Mouse (Mus musculus) thymus, adult 2 months (tissue): ENCODE results near the gene Uts2r. TPM values are rescaled to one million over a fixed set of nuclear protein-coding genes. Genes with fewer than 3 reads are reported as not detected.

Source experiments
- DNase-seq: peaks from one replicate; pipeline ENCODE4 v3.0.0; 2021
- H3K27ac ChIP-seq: fragments of 200-500 bp; 2 replicates; pipeline ENCODE4 v1.5.1; 2012; ENCODE audit warnings: low read length, control low read depth; ENCODE audit not compliant: control insufficient read depth, insufficient read depth
- H3K27me3 ChIP-seq: fragments of 200-500 bp; 2 replicates; pipeline ENCODE4 v1.6.1; 2012; ENCODE audit warnings: mild to moderate bottlenecking, low read length, moderate library complexity, mixed read lengths; ENCODE audit not compliant: control insufficient read depth, insufficient read depth
- H3K36me3 ChIP-seq: fragments of 200-500 bp; 2 replicates; pipeline ENCODE4 v1.6.1; 2012; ENCODE audit warnings: mild to moderate bottlenecking, low read length, moderate library complexity; ENCODE audit not compliant: control insufficient read depth, insufficient read depth
- H3K4me1 ChIP-seq: fragments of 200-500 bp; replicated peaks from 2 replicates; pipeline ENCODE4 v1.6.1; 2012; ENCODE audit warnings: low read length; ENCODE audit not compliant: control insufficient read depth, insufficient read depth
- H3K4me3 ChIP-seq: fragments of 200-500 bp; 2 replicates; pipeline ENCODE4 v1.5.1; 2012; ENCODE audit warnings: mild to moderate bottlenecking, low read length, control low read depth, moderate library complexity; ENCODE audit not compliant: control insufficient read depth, insufficient read depth
- CTCF ChIP-seq: fragments of 200-500 bp; IDR thresholded peaks from 2 replicates; pipeline ENCODE4 v1.5.1; 2012; ENCODE audit warnings: mild to moderate bottlenecking, control low read depth, low read length, moderate library complexity, borderline replicate concordance; ENCODE audit not compliant: control insufficient read depth, poor library complexity, insufficient read depth; ENCODE audit errors: extremely low read depth
- POLR2A ChIP-seq: fragments of 200-500 bp; IDR thresholded peaks from 2 replicates; pipeline ENCODE4 v1.6.1; 2012; ENCODE audit warnings: mild to moderate bottlenecking, low read length, control low read depth, moderate library complexity; ENCODE audit not compliant: control insufficient read depth, poor library complexity, insufficient read depth; ENCODE audit errors: extremely low read depth
- WGBS: fragments of 180-500 bp; shearing (Covaris S2); methylation state at CpG from one replicate; pipeline ENCODE4 v1.1.7; 2018; 5-methylcytosine and 5-hydroxymethylcytosine counted together
- polyA plus RNA-seq: library from polyadenylated mRNA; depleted of rRNA; stranded (reverse); fragments of >200 nt; gene quantifications from 2 replicates; pipeline ENCODE4 v1.2.3, GENCODE M21; 2012; rRNA removed

The Uts2r gene
- polyA plus RNA-seq, 1 experiment, result 1.5 TPM

DNA sequence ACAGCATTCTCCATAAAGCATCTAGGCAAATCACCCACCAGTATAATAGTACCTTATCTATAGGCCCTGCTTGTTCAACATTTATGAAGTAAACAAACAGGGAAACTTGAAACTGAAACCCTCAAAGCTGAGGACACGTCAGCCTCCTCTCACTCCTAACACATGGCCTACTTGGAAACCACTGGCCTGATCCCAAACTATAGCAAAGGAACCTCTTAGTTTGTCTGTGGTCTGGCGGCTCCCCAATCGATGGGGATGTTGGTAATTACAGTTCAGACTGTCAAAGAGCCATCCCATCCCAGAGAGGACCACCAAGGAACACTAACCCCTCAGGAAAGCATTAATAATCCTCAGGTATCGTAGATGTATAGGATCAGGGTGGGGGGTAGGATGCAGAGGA, 39.8 kb downstream of the Uts2r start:
- no peak for TF ChIP-seq POLR2A
- TF ChIP-seq CTCF, result no peak
- peaks cover 5% of the 10 kb centered on the region for H3K4me1 ChIP-seq
- no peak for DNase-seq
- H3K36me3 ChIP-seq, result no peaks in the 10 kb centered on the region
- H3K4me3 ChIP-seq, result no peak overlapping the region
- WGBS, result 87% methylated on average over 4 of the region's 4 CpGs
- H3K27ac ChIP-seq, result no peak overlapping the region
- H3K27me3 ChIP-seq, result no peaks in the 10 kb centered on the region

DNA sequence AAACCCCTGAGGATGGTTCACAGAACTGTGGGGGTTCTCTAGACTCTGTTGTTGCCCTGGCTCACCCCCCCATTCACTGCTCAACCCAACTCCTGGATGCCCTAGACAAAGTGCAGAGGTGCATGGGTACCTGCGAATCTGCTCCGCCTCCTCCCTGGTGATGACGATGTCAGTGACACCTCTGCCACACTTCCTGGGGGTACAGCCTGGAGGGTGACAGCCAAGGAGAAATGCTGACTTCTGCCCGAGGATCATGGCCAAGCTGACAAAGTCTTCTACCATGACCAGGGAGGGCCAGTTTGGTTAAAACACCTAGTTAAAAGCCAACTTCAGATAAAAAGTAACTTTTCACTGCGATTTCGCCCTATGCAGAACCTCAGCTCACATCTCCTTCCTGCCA, 40.7 kb downstream of the Uts2r start:
- DNase-seq, result no peak
- Histone ChIP-seq H3K4me1 (peaks cover 5% of the 10 kb centered on the region), H3K4me3 (no peak overlapping the region), H3K36me3 (no peaks in the 10 kb centered on the region), H3K27me3 (no peaks in the 10 kb centered on the region), H3K27ac (no peak overlapping the region)
- 92% methylated on average over 6 of the region's 6 CpGs for WGBS
- TF ChIP-seq CTCF (no peak), POLR2A (no peak)

DNA sequence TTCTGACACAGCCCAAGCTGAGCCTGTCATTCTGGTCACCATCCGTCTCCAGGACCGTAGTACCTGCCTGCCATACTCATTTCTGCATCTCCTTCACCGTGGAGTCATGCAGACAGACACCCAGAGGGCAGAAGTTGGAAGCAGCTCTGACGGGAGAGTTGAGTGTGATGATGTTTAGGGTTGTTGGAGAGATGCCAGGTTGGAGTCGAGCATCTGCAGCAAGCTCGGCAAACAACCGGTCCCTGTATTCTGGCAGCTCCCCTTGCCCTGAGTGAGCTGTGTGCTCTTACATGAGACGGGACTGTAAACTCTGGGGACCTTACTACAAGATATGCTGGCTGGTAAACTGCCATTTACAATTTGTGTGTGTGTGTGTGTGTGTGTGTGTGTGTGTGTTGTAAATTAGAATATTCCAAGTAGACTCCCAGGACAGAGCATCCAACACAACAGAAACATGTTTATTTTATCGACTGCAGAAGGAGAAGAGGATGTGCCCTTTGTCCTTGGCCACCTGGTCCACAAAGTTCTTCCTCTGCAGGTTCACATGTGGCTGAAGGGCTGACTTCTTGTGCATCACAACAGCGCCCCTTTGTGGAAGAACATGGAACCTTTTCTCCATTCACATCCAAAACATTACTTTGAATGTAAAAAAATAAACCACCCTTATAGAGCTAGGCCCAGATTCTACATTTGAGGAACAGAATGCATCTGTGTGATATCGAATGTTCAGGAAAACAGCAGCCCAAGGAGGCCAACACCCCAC, 41.5 kb downstream of the Uts2r start:
- DNase-seq, result peak; percentile 28
- H3K4me1 ChIP-seq, result peaks cover 5% of the 10 kb centered on the region
- H3K27ac ChIP-seq, result no peak overlapping the region
- TF ChIP-seq CTCF (no peak), POLR2A (no peak)
- no peak overlapping the region for H3K4me3 ChIP-seq
- 88% methylated on average over 11 of the region's 11 CpGs for WGBS
- no peaks in the 10 kb centered on the region for H3K36me3 ChIP-seq
- H3K27me3 ChIP-seq, result no peaks in the 10 kb centered on the region

DNA sequence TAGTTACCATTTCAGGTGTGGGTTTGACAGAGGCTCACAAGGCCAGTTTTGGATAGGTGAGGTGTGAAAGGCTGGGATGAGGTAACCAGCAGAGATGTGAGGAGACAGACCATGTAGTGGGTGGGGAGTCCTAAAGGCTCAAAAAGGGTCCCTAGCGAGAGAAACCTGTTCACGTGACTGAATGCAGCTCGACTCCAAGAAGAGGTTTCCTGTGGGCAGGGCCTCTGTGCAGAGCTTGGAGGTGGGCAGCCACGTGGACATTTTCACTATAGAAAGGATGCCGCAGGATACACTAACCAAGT, 43.7 kb downstream of the Uts2r start:
- Histone ChIP-seq H3K4me1 (peaks cover 5% of the 10 kb centered on the region), H3K27me3 (no peaks in the 10 kb centered on the region), H3K4me3 (peak overlapping the region; percentile 91), H3K27ac (no peak overlapping the region), H3K36me3 (no peaks in the 10 kb centered on the region)
- no peak for DNase-seq
- under 1% methylated on average over 5 of the region's 5 CpGs for WGBS
- TF ChIP-seq POLR2A (no peak), CTCF (no peak)

DNA sequence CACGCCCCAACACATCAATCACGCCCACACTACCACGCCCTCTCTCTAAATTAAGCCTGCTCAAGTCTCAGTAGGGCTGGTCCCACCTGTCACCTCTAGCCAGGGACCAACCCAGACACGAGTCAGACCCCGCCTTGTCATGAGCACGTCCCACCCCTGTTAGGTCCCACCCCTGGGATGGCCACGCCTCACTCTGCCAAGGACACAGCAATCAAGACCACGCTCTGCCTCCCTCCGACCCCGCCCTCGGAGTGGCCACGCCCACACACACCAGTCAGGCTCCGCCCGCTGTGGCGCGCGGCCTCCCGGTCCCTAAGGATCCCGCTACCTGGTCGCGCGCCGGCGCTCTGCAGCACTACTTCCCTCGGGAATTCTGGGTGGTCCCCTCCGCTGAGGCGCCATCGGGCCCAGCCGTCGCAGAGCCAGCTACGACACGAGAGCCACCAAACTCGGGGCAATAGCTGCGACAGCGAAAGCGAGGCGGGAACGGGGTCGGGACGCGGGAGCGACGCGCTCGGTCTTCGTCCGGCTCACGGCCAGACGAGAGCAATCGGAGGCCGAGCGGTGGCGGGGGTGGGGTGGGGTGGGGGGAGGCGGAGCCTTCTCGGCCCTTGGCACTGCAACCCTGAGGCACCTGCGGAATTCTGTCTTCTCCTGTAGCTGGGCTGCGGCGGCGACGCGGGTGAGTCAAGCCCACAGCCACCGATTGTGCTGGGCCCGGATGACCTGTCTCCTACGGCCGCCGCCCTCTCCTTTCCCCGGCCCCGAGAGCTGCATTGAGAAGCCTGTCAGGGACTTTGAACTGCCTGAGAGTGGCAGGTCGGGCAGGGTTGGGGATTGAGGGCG, 44.3 kb downstream of the Uts2r start, which contains the start of the genes Hexdc and Ogfod3:
TSS of gene Hexdc (plus strand) at position 273 of the 846 bp plus-strand sequence.
TSS of gene Ogfod3 (minus strand) at position 551 of the 846 bp plus-strand sequence.
- TF ChIP-seq POLR2A (peak; percentile 41; the same call in 1 of the 2 replicates), CTCF (peak; percentile 59; the same call in 1 of the 2 replicates)
- H3K36me3 ChIP-seq, result no peaks in the 10 kb centered on the region
- no peaks in the 10 kb centered on the region for H3K27me3 ChIP-seq
- peaks cover 5% of the 10 kb centered on the region for H3K4me1 ChIP-seq
- H3K27ac ChIP-seq, result no peak within 1 kb of the TSS
- peak within 1 kb of the TSS; percentile 91 for H3K4me3 ChIP-seq
- under 1% methylated on average over 70 of the region's 70 CpGs for WGBS
- peak; percentile 97 for DNase-seq

Other genes starting within 250 kb of the Uts2r start
- 1.6 and 1.7 TPM in 2 replicates for gene Ccdc57, start 227.4 kb upstream of the Uts2r start, polyA plus RNA-seq
- gene Slc16a3, start 211.8 kb upstream of the Uts2r start, polyA plus RNA-seq, result 8.0 and 8.5 TPM in 2 replicates
- 98.2 and 106 TPM in 2 replicates for gene Csnk1d, start 168.9 kb upstream of the Uts2r start, polyA plus RNA-seq
- gene Cd7, start 120.9 kb upstream of the Uts2r start, polyA plus RNA-seq, result 39.2 and 55.2 TPM in 2 replicates
- 0.97 and 1.2 TPM in 2 replicates for gene Sectm1b, start 96.7 kb upstream of the Uts2r start, polyA plus RNA-seq
- gene Sectm1a, start 79.1 kb upstream of the Uts2r start, polyA plus RNA-seq, result 2.4 and 2.7 TPM in 2 replicates
- gene Tex19.2, start 41.6 kb upstream of the Uts2r start, polyA plus RNA-seq, result 0.04 and 0.08 TPM in 2 replicates
- 0.08 TPM in 1 of 2 replicates, not detected in the other for gene Tex19.1, start 14.1 kb upstream of the Uts2r start, polyA plus RNA-seq
- gene Hexdc, start 44.2 kb downstream of the Uts2r start, polyA plus RNA-seq, result 11.2 and 15.0 TPM in 2 replicates
- 6.2 and 7.4 TPM in 2 replicates for gene Ogfod3, start 44.4 kb downstream of the Uts2r start, polyA plus RNA-seq
- gene Cybc1, start 69.1 kb downstream of the Uts2r start, polyA plus RNA-seq, result 87.4 and 106 TPM in 2 replicates
- gene Narf, start 77.0 kb downstream of the Uts2r start, polyA plus RNA-seq, result 100 and 101 TPM in 2 replicates
- 57.5 and 60.6 TPM in 2 replicates for gene Foxk2, start 99.7 kb downstream of the Uts2r start, polyA plus RNA-seq
- gene Wdr45b, start 194.2 kb downstream of the Uts2r start, polyA plus RNA-seq, result 51.3 and 65.9 TPM in 2 replicates
- 0.57 and 0.74 TPM in 2 replicates for gene Rab40b, start 228.0 kb downstream of the Uts2r start, polyA plus RNA-seq